Mouse (Mus musculus): Measurements from ENCODE around the gene Kremen1. TPM values are rescaled to one million over a fixed set of nuclear protein-coding genes. Genes with fewer than 3 reads are reported as not detected.

Kremen1 gene
- polyA plus RNA-seq, 1 experiment = 28.3 TPM

GRCm38 (mm10) chr11:5182870-5183269, 78.5 kb downstream of the Kremen1 start:
- Histone ChIP-seq H3K4me1 (ENCODE audit: control insufficient read depth, insufficient read depth, low read length) (no peaks in the 10 kb centered on the region), H3K4me3 (ENCODE audit: insufficient read depth, low read length) (no peak overlapping the region), H3K27ac (ENCODE audit: insufficient read depth, low read length) (no peak overlapping the region)
- no peak for TF ChIP-seq CTCF (IDR thresholded peaks at IDR 0.05; ENCODE audit: borderline replicate concordance, insufficient read depth, low read length)

GRCm38 (mm10) chr11:5181850-5182404, 79.4 kb downstream of the Kremen1 start:
- TF ChIP-seq POLR2A (IDR thresholded peaks at IDR 0.05; ENCODE audit: low read depth, low read length) (no peak), CTCF (IDR thresholded peaks at IDR 0.05; ENCODE audit: borderline replicate concordance, insufficient read depth, low read length) (peak; percentile 96)
- no peak overlapping the region for H3K27ac ChIP-seq (ENCODE audit: insufficient read depth, low read length)
- H3K4me1 ChIP-seq (ENCODE audit: control insufficient read depth, insufficient read depth, low read length) = no peaks in the 10 kb centered on the region
- H3K4me3 ChIP-seq (ENCODE audit: insufficient read depth, low read length) = no peak overlapping the region

- TF ChIP-seq POLR2A (IDR thresholded peaks at IDR 0.05; ENCODE audit: low read depth, low read length) = no peak
- no peak for TF ChIP-seq CTCF (IDR thresholded peaks at IDR 0.05; ENCODE audit: borderline replicate concordance, insufficient read depth, low read length)
- Histone ChIP-seq H3K4me1 (ENCODE audit: control insufficient read depth, insufficient read depth, low read length) (no peaks in the 10 kb centered on the region), H3K27ac (ENCODE audit: insufficient read depth, low read length) (no peak overlapping the region), H3K4me3 (ENCODE audit: insufficient read depth, low read length) (no peak overlapping the region)
Measured at GRCm38 (mm10) chr11:5179391-5179790, 82.0 kb downstream of the Kremen1 start.

GRCm38 (mm10) chr11:5177171-5177570, 84.2 kb downstream of the Kremen1 start:
- TF ChIP-seq CTCF (IDR thresholded peaks at IDR 0.05; ENCODE audit: borderline replicate concordance, insufficient read depth, low read length) = no peak
- TF ChIP-seq POLR2A (IDR thresholded peaks at IDR 0.05; ENCODE audit: low read depth, low read length) = no peak
- no peaks in the 10 kb centered on the region for H3K4me1 ChIP-seq (ENCODE audit: control insufficient read depth, insufficient read depth, low read length)
- H3K27ac ChIP-seq (ENCODE audit: insufficient read depth, low read length) = no peak overlapping the region
- no peak overlapping the region for H3K4me3 ChIP-seq (ENCODE audit: insufficient read depth, low read length)

GRCm38 (mm10) chr11:5176685-5177084, 84.7 kb downstream of the Kremen1 start:
- Histone ChIP-seq H3K27ac (ENCODE audit: insufficient read depth, low read length) (no peak overlapping the region), H3K4me3 (ENCODE audit: insufficient read depth, low read length) (no peak overlapping the region), H3K4me1 (ENCODE audit: control insufficient read depth, insufficient read depth, low read length) (no peaks in the 10 kb centered on the region)
- TF ChIP-seq POLR2A (IDR thresholded peaks at IDR 0.05; ENCODE audit: low read depth, low read length) (no peak), CTCF (IDR thresholded peaks at IDR 0.05; ENCODE audit: borderline replicate concordance, insufficient read depth, low read length) (no peak)

- Histone ChIP-seq H3K4me1 (ENCODE audit: control insufficient read depth, insufficient read depth, low read length) (no peaks in the 10 kb centered on the region), H3K27ac (ENCODE audit: insufficient read depth, low read length) (no peak overlapping the region), H3K4me3 (ENCODE audit: insufficient read depth, low read length) (no peak overlapping the region)
- no peak for TF ChIP-seq CTCF (IDR thresholded peaks at IDR 0.05; ENCODE audit: borderline replicate concordance, insufficient read depth, low read length)
- TF ChIP-seq POLR2A (IDR thresholded peaks at IDR 0.05; ENCODE audit: low read depth, low read length) = no peak
Measured at GRCm38 (mm10) chr11:5175866-5176265, 85.5 kb downstream of the Kremen1 start.

- Histone ChIP-seq H3K27ac (ENCODE audit: insufficient read depth, low read length) (no peak overlapping the region), H3K4me3 (ENCODE audit: insufficient read depth, low read length) (no peak overlapping the region), H3K4me1 (ENCODE audit: control insufficient read depth, insufficient read depth, low read length) (no peaks in the 10 kb centered on the region)
- TF ChIP-seq CTCF (IDR thresholded peaks at IDR 0.05; ENCODE audit: borderline replicate concordance, insufficient read depth, low read length) = no peak
- TF ChIP-seq POLR2A (IDR thresholded peaks at IDR 0.05; ENCODE audit: low read depth, low read length) = no peak
Measured at GRCm38 (mm10) chr11:5175141-5175540, 86.2 kb downstream of the Kremen1 start.

GRCm38 (mm10) chr11:5172861-5173260, 88.5 kb downstream of the Kremen1 start:
- Histone ChIP-seq H3K27ac (ENCODE audit: insufficient read depth, low read length) (no peak overlapping the region), H3K4me3 (ENCODE audit: insufficient read depth, low read length) (no peak overlapping the region), H3K4me1 (ENCODE audit: control insufficient read depth, insufficient read depth, low read length) (no peaks in the 10 kb centered on the region)
- TF ChIP-seq CTCF (IDR thresholded peaks at IDR 0.05; ENCODE audit: borderline replicate concordance, insufficient read depth, low read length) (no peak), POLR2A (IDR thresholded peaks at IDR 0.05; ENCODE audit: low read depth, low read length) (no peak)

- TF ChIP-seq POLR2A (IDR thresholded peaks at IDR 0.05; ENCODE audit: low read depth, low read length) = no peak
- TF ChIP-seq CTCF (IDR thresholded peaks at IDR 0.05; ENCODE audit: borderline replicate concordance, insufficient read depth, low read length) = no peak
- Histone ChIP-seq H3K4me3 (ENCODE audit: insufficient read depth, low read length) (no peak overlapping the region), H3K27ac (ENCODE audit: insufficient read depth, low read length) (no peak overlapping the region), H3K4me1 (ENCODE audit: control insufficient read depth, insufficient read depth, low read length) (no peaks in the 10 kb centered on the region)
Measured at GRCm38 (mm10) chr11:5167311-5167710, 94.0 kb downstream of the Kremen1 start.

- Histone ChIP-seq H3K4me3 (ENCODE audit: insufficient read depth, low read length) (no peak overlapping the region), H3K4me1 (ENCODE audit: control insufficient read depth, insufficient read depth, low read length) (no peaks in the 10 kb centered on the region), H3K27ac (ENCODE audit: insufficient read depth, low read length) (no peak overlapping the region)
- TF ChIP-seq POLR2A (IDR thresholded peaks at IDR 0.05; ENCODE audit: low read depth, low read length) (no peak), CTCF (IDR thresholded peaks at IDR 0.05; ENCODE audit: borderline replicate concordance, insufficient read depth, low read length) (no peak)
Measured at GRCm38 (mm10) chr11:5165471-5165916, 95.9 kb downstream of the Kremen1 start.

- TF ChIP-seq CTCF (IDR thresholded peaks at IDR 0.05; ENCODE audit: borderline replicate concordance, insufficient read depth, low read length) (no peak), POLR2A (IDR thresholded peaks at IDR 0.05; ENCODE audit: low read depth, low read length) (no peak)
- no peak overlapping the region for H3K27ac ChIP-seq (ENCODE audit: insufficient read depth, low read length)
- H3K4me3 ChIP-seq (ENCODE audit: insufficient read depth, low read length) = no peak overlapping the region
Measured at GRCm38 (mm10) chr11:5164310-5164709, 97.0 kb downstream of the Kremen1 start.

More at GRCm38 (mm10) chr11:5164310-5164709, 97.0 kb downstream of the Kremen1 start:
- no peaks in the 10 kb centered on the region for H3K4me1 ChIP-seq (ENCODE audit: control insufficient read depth, insufficient read depth, low read length)

Data from embryonic fibroblast, embryonic 13.5 days (primary cell).